Mouse (Mus musculus) lung, embryonic 14.5 days (tissue): ENCODE data around the gene Gm11639. TPM values are rescaled to one million over a fixed set of nuclear protein-coding genes. Genes with fewer than 3 reads are reported as not detected.

ENCODE experiments used
- ATAC-seq: fragments of 200-750 bp; cut with Nextera tagmentation; 2 replicates; pipeline ENCODE4 v1.8.0; 2017; ENCODE audit warnings: mild to moderate bottlenecking, moderate TSS enrichment, moderate library complexity; ENCODE audit not compliant: insufficient read depth
- DNase-seq: peaks from one replicate; pipeline ENCODE4 v3.0.0-alpha.2; 2015
- H3K27ac ChIP-seq: fragments of 300-500 bp; sonication (generic); 2 replicates; pipeline ENCODE4 v1.5.1; 2014; ENCODE audit warnings: low read depth, mild to moderate bottlenecking, moderate library complexity
- H3K27me3 ChIP-seq: fragments of 300-500 bp; sonication (generic); 2 replicates; pipeline ENCODE4 v1.6.1; 2014; ENCODE audit warnings: low read length, control low read depth; ENCODE audit not compliant: insufficient read depth
- H3K36me3 ChIP-seq: fragments of 300-500 bp; sonication (generic); 2 replicates; pipeline ENCODE4 v1.6.1; 2014; ENCODE audit warnings: control low read depth; ENCODE audit not compliant: insufficient read depth
- H3K4me1 ChIP-seq: fragments of 300-500 bp; sonication (generic); 2 replicates; pipeline ENCODE4 v1.6.1; 2014; ENCODE audit warnings: antibody characterized with exemption, control low read depth; ENCODE audit not compliant: insufficient read depth
- H3K4me2 ChIP-seq: fragments of 300-500 bp; sonication (generic); 2 replicates; pipeline ENCODE4 v1.6.1; 2014; ENCODE audit warnings: mild to moderate bottlenecking
- H3K4me3 ChIP-seq: fragments of 300-500 bp; sonication (generic); 2 replicates; pipeline ENCODE4 v1.5.1; 2014; ENCODE audit warnings: low read depth, low read length
- H3K9ac ChIP-seq: fragments of 300-500 bp; sonication (generic); 2 replicates; pipeline ENCODE4 v1.6.1; 2014
- H3K9me3 ChIP-seq: fragments of 300-500 bp; sonication (generic); 2 replicates; pipeline ENCODE4 v1.6.1; 2016; ENCODE audit warnings: low read depth, low read length, control low read depth
- CTCF ChIP-seq: IDR thresholded peaks from 2 replicates; pipeline ENCODE4 v1.5.1; 2016; ENCODE audit warnings: antibody characterized with exemption, low read depth
- WGBS: fragments of 180-500 bp; shearing (Covaris S2); extraction: QIAGEN DNeasy Blood & Tissue Kit; methylation state at CpG from one replicate; pipeline ENCODE4 v1.1.7; 2014; 5-methylcytosine and 5-hydroxymethylcytosine counted together
- polyA plus RNA-seq: library from polyadenylated mRNA; unstranded; fragments of >200 nt; fragmentation: Nextera tagmentation; extraction: Ambion mirVana; gene quantifications from 2 replicates; pipeline ENCODE4 v1.2.1, GENCODE M21; 2014

Gene Gm11639
- polyA plus RNA-seq, 1 experiment from 2014 or later: not detected

DNA sequence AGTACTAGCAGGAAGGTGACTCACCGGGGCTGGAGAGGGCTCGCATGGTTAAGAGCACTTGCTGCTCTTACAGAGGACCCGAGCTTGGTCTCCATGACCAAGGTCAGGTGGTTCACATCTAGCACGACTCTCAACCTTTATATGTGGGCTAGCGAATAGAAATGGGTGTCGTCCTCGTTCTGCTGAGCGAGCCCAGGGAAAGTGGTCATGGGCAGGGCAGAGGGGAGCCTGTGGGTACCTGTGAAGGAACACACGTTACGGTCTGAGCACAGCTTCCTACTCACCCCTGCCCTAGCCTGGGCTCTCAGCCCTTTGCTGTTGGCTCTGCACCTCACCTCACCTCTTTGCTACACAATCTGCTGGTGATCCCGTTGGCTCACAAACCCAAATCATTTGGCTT, 22.9 kb upstream of the Gm11639 start:
- Histone ChIP-seq H3K9ac (no peak overlapping the region), H3K4me2 (no peak overlapping the region), H3K27me3 (no peaks in the 10 kb centered on the region), H3K4me3 (no peak overlapping the region), H3K4me1 (no peaks in the 10 kb centered on the region), H3K27ac (no peak overlapping the region), H3K36me3 (no peaks in the 10 kb centered on the region), H3K9me3 (no peaks in the 10 kb centered on the region)
- ATAC-seq: no peak
- DNase-seq: no peak
- WGBS: 77% methylated on average over 11 of the region's 11 CpGs
- TF ChIP-seq CTCF: no peak

- Histone ChIP-seq H3K4me3 (no peak overlapping the region), H3K36me3 (no peaks in the 10 kb centered on the region), H3K27me3 (no peaks in the 10 kb centered on the region), H3K27ac (no peak overlapping the region), H3K4me1 (no peaks in the 10 kb centered on the region), H3K9me3 (no peaks in the 10 kb centered on the region), H3K9ac (no peak overlapping the region), H3K4me2 (no peak overlapping the region)
- DNase-seq: no peak
- ATAC-seq: no peak
- WGBS: 46% methylated on average over 6 of the region's 6 CpGs
- no peak for TF ChIP-seq CTCF
These were observed 22.1 kb upstream of the Gm11639 start for GRCm38 (mm10) chr11:104663241-104663877.

GRCm38 (mm10) chr11:104663878-104664261, 21.6 kb upstream of the Gm11639 start:
- H3K9me3 ChIP-seq: no peaks in the 10 kb centered on the region
- H3K27ac ChIP-seq: no peak overlapping the region
- H3K27me3 ChIP-seq: no peaks in the 10 kb centered on the region
- no peak overlapping the region for H3K9ac ChIP-seq
- H3K4me1 ChIP-seq: no peaks in the 10 kb centered on the region
- DNase-seq (no peak), ATAC-seq (no peak)
- 55% methylated on average over 3 of the region's 3 CpGs for WGBS
- no peak for TF ChIP-seq CTCF
- no peak overlapping the region for H3K4me2 ChIP-seq
- H3K4me3 ChIP-seq: no peak overlapping the region
- no peaks in the 10 kb centered on the region for H3K36me3 ChIP-seq

DNA sequence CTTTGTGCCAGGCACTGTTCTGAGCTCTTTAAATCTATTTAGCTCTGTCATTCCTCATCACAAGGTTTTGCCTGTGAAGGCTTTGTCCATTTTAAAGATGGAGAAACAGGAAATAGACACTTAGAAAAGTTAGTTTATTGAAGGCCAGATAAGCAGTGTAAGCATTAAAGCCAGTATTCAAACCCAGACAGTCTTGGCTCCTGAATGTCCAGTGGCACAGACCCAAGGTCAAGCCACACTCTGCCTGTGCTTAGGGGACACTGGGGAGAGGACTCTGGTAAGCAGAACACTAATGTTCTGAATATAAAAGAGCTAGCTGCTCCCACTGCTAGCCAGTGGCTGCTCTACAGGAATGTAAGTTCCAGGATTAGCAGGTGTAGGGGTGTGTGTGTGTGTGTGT, 21.1 kb upstream of the Gm11639 start:
- no peaks in the 10 kb centered on the region for H3K36me3 ChIP-seq
- no peak overlapping the region for H3K4me3 ChIP-seq
- H3K9ac ChIP-seq: no peak overlapping the region
- no peak for TF ChIP-seq CTCF
- no peaks in the 10 kb centered on the region for H3K9me3 ChIP-seq
- H3K4me1 ChIP-seq: no peaks in the 10 kb centered on the region
- ATAC-seq (no peak), DNase-seq (no peak)
- H3K27me3 ChIP-seq: no peaks in the 10 kb centered on the region
- no peak overlapping the region for H3K27ac ChIP-seq
- H3K4me2 ChIP-seq: no peak overlapping the region

GRCm38 (mm10) chr11:104667399-104667798, 18.1 kb upstream of the Gm11639 start:
- Histone ChIP-seq H3K4me2 (no peak overlapping the region), H3K27ac (no peak overlapping the region), H3K36me3 (no peaks in the 10 kb centered on the region), H3K4me3 (no peak overlapping the region), H3K4me1 (no peaks in the 10 kb centered on the region), H3K27me3 (no peaks in the 10 kb centered on the region), H3K9ac (no peak overlapping the region), H3K9me3 (no peaks in the 10 kb centered on the region)
- no peak for TF ChIP-seq CTCF
- 41% methylated on average over 5 of the region's 5 CpGs for WGBS
- peak; percentile 17 for DNase-seq
- no peak for ATAC-seq

DNA sequence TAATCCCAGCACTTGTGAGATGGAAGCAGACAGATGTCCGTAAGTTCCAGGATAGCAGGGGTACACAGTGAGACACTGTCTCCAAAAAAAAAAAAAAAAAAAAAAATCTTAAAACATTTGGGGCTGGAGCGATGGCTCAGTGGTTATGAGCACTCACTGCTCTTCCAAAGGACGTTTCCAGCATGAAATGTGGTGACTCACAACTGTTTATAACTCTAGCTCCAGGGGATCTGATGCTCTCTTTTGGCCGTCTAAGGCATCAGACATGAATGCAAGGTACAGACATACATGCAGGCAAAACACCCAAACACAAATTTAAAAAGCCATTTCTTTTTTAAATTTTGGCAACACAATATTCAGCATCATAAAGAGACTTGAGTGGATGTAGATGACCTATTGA, 12.1 kb upstream of the Gm11639 start:
- 56% methylated on average over 4 of the region's 4 CpGs for WGBS

DNA sequence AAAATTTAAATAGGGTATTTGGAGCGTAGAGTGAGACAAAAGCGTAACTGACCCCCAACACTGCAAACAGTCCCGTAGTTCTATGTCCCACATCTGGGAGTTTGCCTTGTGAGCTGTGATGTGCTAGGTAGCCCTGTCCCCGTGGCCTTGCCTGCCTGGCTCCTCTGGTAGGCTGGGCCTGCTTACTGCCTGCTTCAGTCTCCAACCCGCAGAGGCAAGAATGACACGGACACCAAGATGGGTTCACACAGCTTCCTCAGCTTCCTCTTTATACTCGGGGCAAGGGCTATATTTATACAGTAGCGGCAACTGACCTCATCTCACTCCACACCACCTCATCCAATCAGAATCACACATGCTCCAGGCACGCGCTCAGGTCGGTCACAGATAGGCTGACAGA, 10.7 kb upstream of the Gm11639 start:
- no peak for ATAC-seq

More for the DNA sequence above, 12.1 kb upstream of the Gm11639 start:
- Histone ChIP-seq H3K27ac (no peak overlapping the region), H3K9me3 (no peaks in the 10 kb centered on the region), H3K4me1 (no peaks in the 10 kb centered on the region), H3K4me3 (no peak overlapping the region), H3K36me3 (no peaks in the 10 kb centered on the region), H3K4me2 (no peak overlapping the region), H3K9ac (no peak overlapping the region), H3K27me3 (no peaks in the 10 kb centered on the region)
- DNase-seq: no peak
- TF ChIP-seq CTCF: no peak
- ATAC-seq: no peak

GRCm38 (mm10) chr11:104693235-104693634, 7.7 kb downstream of the Gm11639 start:
- Histone ChIP-seq H3K27ac (no peak overlapping the region), H3K4me1 (no peaks in the 10 kb centered on the region), H3K27me3 (no peaks in the 10 kb centered on the region), H3K9me3 (no peaks in the 10 kb centered on the region), H3K36me3 (no peaks in the 10 kb centered on the region), H3K9ac (no peak overlapping the region), H3K4me3 (no peak overlapping the region), H3K4me2 (no peak overlapping the region)
- no peak for TF ChIP-seq CTCF
- WGBS: 85% methylated on average over 6 of the region's 6 CpGs
- ATAC-seq (no peak), DNase-seq (no peak)

More for the DNA sequence above, 10.7 kb upstream of the Gm11639 start:
- no peak for TF ChIP-seq CTCF
- no peaks in the 10 kb centered on the region for H3K9me3 ChIP-seq
- no peaks in the 10 kb centered on the region for H3K36me3 ChIP-seq
- no peak overlapping the region for H3K4me3 ChIP-seq
- no peak overlapping the region for H3K9ac ChIP-seq
- no peaks in the 10 kb centered on the region for H3K27me3 ChIP-seq
- no peak overlapping the region for H3K27ac ChIP-seq
- no peak overlapping the region for H3K4me2 ChIP-seq
- no peak for DNase-seq
- WGBS: 88% methylated on average over 11 of the region's 11 CpGs
- H3K4me1 ChIP-seq: no peaks in the 10 kb centered on the region
